Mouse (Mus musculus) forebrain, embryonic 15.5 days (tissue): ENCODE data around the gene Fads3. TPM values are rescaled to one million over a fixed set of nuclear protein-coding genes. Genes with fewer than 3 reads are reported as not detected.

ENCODE experiments used
- ATAC-seq: fragments of 200-750 bp; cut with Nextera tagmentation; replicated peaks from 2 replicates; pipeline ENCODE4 v1.8.0; 2017; ENCODE audit warnings: mild to moderate bottlenecking, moderate TSS enrichment, moderate library complexity
- H3K27ac ChIP-seq: fragments of 300-500 bp; sonication (generic); replicated peaks from 2 replicates; pipeline ENCODE4 v1.5.1; 2015; ENCODE audit warnings: mild to moderate bottlenecking, inconsistent platforms
- H3K27me3 ChIP-seq: fragments of 300-500 bp; sonication (generic); 2 replicates; pipeline ENCODE4 v1.6.1; 2015; ENCODE audit warnings: inconsistent platforms
- H3K36me3 ChIP-seq: fragments of 300-500 bp; sonication (generic); 2 replicates; pipeline ENCODE4 v1.6.1; 2015; ENCODE audit warnings: mild to moderate bottlenecking, inconsistent platforms
- H3K4me1 ChIP-seq: fragments of 300-500 bp; sonication (generic); 2 replicates; pipeline ENCODE4 v1.6.1; 2015; ENCODE audit warnings: inconsistent platforms
- H3K4me2 ChIP-seq: fragments of 300-500 bp; sonication (generic); replicated peaks from 2 replicates; pipeline ENCODE4 v1.6.1; 2015; ENCODE audit warnings: mild to moderate bottlenecking, inconsistent platforms
- H3K4me3 ChIP-seq: fragments of 300-500 bp; sonication (generic); 2 replicates; pipeline ENCODE4 v1.5.1; 2015; ENCODE audit warnings: mild to moderate bottlenecking, inconsistent platforms
- H3K9ac ChIP-seq: fragments of 300-500 bp; sonication (generic); replicated peaks from 2 replicates; pipeline ENCODE4 v1.6.1; 2015; ENCODE audit warnings: mild to moderate bottlenecking, inconsistent platforms
- H3K9me3 ChIP-seq: fragments of 300-500 bp; sonication (generic); 2 replicates; pipeline ENCODE4 v1.6.1; 2016; ENCODE audit warnings: inconsistent platforms
- WGBS: fragments of 180-500 bp; shearing (Covaris S2); methylation state at CpG from one replicate; pipeline ENCODE4 v1.1.7; 2015; ENCODE audit warnings: mixed read lengths; 5-methylcytosine and 5-hydroxymethylcytosine counted together
- polyA plus RNA-seq: library from polyadenylated mRNA; unstranded; fragments of >200 nt; fragmentation: Nextera tagmentation; extraction: Ambion mirVana; gene quantifications from 2 replicates; pipeline ENCODE4 v1.2.1, GENCODE M21; 2015

Gene Fads3
- polyA plus RNA-seq = 14.0 and 15.3 TPM in 2 replicates

DNA sequence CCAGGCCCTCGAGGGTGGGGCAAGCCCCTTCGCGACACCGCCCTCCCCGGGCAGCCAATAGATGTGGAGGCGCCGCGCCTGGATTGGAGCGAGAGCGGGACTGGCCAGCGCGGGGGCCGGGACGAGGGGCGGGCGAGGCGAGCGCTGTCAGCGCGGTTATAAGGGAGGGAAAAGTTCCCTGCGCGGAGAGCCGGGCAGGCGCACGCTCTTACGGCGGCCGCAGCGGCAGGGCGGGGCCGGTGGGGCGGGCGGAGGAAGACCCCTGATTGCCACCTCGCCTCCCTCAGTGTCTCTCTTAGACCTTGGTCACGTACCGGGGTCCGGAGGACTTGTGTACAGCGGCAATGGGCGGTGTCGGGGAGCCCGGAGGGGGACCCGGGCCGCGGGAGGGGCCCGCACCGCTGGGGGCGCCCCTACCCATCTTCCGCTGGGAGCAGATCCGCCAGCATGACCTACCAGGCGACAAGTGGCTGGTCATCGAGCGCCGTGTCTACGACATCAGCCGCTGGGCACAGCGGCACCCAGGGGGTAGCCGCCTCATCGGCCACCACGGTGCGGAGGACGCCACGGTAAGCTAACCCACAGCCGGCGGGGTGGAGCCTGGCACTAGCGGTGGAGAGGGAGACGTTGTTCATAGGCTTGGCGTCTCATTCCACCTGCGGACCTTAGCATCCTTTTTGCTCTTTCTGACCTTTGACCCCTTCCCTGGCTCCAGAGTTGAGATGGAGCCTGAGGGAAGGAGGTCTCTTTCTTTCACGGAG, at the start of gene Fads3:
Fads3 (plus strand) TSS at position 182 of the 761 bp plus-strand sequence.
- Histone ChIP-seq H3K4me3 (peak within 1 kb of the TSS; percentile 66), H3K4me2 (peak within 1 kb of the TSS; percentile 90), H3K9me3 (no peaks in the 10 kb centered on the region), H3K27ac (no peak within 1 kb of the TSS; the same call in 1 of the 2 replicates), H3K9ac (peak within 1 kb of the TSS; percentile 64), H3K36me3 (no peaks in the 10 kb centered on the region), H3K4me1 (peaks cover 19% of the 10 kb centered on the region), H3K27me3 (no peaks in the 10 kb centered on the region)
- peak; percentile 88 for ATAC-seq
- under 1% methylated on average over 67 of the region's 69 CpGs for WGBS

DNA sequence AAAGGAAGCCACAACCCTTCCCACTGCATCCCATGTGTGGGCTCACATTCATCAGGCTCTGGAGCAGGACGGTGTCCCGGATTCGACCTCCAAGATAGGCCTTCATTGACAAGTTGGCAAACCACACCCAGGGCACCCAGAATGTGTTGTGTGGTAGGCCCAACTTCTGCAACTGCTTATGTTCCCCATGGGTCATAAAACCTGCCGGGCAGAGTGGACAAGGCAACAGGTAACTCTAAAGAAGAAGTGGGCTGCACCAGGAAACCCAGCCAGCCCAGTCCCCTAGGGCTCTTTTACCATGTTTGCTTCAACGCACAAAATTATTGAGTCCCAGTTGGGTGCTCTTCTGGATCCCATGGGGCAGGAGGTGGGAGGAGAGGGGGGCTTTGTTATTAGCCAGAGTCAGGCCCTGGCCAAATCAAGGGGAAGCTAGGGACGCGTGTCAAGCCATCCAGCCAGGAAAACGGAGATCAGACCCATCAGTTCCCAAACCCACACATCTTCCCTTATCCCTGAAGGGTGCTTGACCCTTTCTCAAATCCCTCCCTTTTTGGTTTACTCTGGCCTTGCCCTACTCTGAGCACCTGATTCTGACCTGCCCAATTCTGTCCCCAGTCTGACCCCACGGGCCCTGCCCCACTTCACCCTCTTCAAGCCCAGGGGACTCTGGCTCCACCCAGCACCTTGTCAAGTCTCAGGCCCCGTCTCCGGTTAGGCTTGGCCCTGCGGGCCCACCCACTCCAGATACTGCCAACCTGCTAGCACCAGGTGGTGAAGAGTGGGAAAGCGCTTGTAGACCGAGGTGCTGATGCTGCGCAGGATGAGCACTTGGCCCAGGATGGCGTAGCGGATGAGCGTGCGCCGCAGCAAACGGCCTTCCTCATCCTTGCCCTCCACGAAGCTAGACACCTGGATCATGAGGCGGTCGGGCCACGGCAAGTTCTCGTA, 49.1 kb upstream of the Fads3 start:
- H3K36me3 ChIP-seq = no peaks in the 10 kb centered on the region
- peak overlapping the region; percentile 47 for H3K4me2 ChIP-seq
- no peak overlapping the region for H3K27ac ChIP-seq
- peak overlapping the region; percentile 35 for H3K4me3 ChIP-seq
- no peak overlapping the region; the same call in 1 of the 2 replicates for H3K9ac ChIP-seq
- peak; percentile 69 for ATAC-seq
- WGBS = 42% methylated on average over 26 of the region's 26 CpGs
- no peaks in the 10 kb centered on the region for H3K27me3 ChIP-seq
- H3K4me1 ChIP-seq = peaks cover 9% of the 10 kb centered on the region
- no peaks in the 10 kb centered on the region for H3K9me3 ChIP-seq

DNA sequence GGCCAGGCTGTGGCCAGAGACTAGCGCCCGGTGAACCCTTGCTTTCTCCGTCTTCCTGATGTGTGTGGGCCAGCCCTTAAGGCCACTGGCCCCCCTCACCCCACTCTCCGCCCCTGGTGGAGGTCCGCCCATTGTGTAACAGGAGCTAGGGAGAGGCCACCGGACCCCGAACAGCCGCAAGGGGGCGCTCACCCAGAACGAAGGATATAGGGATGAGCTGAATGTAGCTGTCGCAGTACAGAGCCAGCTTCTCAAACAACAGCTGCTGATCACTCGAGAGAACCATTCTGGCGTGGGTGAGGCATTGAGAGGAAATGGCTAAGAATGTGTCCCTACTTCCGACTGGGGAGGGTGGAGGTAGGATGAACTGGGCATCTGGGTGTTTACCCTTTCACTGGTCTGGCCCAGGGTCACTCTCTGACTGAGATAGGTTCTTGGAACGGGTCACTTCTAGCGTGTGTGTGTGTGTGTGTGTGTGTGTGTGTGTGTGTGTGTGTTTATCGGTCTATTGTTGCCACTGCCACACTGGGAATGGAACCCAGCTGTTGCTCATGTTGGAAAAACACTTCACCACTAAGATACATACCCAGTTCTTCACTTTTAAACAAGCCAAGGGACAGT, 48.2 kb upstream of the Fads3 start:
- no peak overlapping the region for H3K27ac ChIP-seq
- no peak overlapping the region; the same call in 1 of the 2 replicates for H3K9ac ChIP-seq
- no peaks in the 10 kb centered on the region for H3K9me3 ChIP-seq
- peak; percentile 86 for ATAC-seq
- 6% methylated on average over 17 of the region's 17 CpGs for WGBS
- H3K27me3 ChIP-seq = no peaks in the 10 kb centered on the region
- no peaks in the 10 kb centered on the region for H3K36me3 ChIP-seq
- H3K4me2 ChIP-seq = peak overlapping the region; percentile 47
- H3K4me1 ChIP-seq = peaks cover 9% of the 10 kb centered on the region
- peak overlapping the region; percentile 35 for H3K4me3 ChIP-seq

DNA sequence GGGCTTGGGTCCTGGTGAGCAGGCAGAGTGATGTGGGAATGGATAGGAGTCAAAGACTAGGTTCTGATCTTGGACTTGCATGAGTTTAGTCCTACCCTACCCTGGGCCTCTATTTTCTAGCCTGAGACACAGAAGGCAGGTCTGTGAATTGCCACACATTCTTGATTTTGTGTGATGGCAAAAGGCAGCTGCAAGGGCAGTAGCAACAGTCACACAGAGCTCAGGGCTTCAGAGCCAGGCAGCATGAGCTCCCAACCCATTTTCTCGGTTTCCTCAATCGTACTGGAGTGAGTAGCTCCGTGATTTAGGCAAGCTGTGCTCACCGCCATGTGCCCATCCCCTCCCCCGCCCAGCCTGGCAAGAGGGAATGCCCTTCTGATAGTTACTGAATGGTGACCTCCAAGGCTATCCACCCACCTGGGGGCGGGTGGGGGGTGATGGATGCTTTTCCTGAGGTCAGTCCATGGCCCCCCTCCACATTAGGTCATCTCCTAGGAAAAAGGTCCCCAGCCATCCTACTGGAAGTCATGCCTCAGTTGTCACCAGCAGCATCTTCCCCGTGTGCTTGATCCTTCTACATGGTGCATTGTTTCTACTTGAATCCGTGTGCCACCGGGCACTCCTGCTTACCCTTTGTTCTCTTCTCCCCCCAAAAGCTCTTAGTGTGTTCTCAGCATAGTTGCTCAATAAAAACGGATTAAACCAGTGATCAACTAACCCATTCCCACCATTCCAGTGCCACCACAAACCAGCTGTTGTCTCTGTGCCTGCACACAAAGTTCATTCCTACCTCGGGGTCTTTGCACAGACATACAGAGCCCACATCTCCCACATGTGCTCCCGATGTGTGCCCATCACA, 43.9 kb upstream of the Fads3 start:
- Histone ChIP-seq H3K4me3 (no peak overlapping the region), H3K9me3 (no peaks in the 10 kb centered on the region), H3K36me3 (no peaks in the 10 kb centered on the region), H3K27ac (no peak overlapping the region), H3K9ac (no peak overlapping the region), H3K4me2 (no peak overlapping the region), H3K4me1 (peaks cover 9% of the 10 kb centered on the region), H3K27me3 (no peaks in the 10 kb centered on the region)
- 74% methylated on average over 12 of the region's 12 CpGs for WGBS
- no peak for ATAC-seq

DNA sequence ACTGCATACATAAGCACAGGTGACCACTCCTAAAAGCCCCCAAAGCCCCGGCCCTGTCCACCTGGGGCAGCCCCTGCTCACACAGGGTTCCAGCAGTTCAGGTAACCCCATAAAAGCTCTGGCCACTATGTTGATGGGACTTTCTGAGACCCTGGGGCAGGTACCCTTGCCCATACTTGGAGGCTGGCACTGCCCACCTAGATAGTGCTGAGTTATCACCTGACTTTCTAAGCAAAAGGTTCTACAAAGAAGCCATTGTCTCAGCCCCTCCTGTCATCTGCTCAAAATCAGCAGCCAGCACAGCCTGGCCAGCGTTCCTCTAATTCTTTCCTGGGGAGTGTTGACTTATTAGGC, 43.3 kb upstream of the Fads3 start:
- H3K9ac ChIP-seq = no peak overlapping the region
- H3K36me3 ChIP-seq = no peaks in the 10 kb centered on the region
- H3K27me3 ChIP-seq = no peaks in the 10 kb centered on the region
- peaks cover 3% of the 10 kb centered on the region; the same call in 1 of the 2 replicates for H3K4me1 ChIP-seq
- no peak for ATAC-seq
- WGBS = 61% methylated on average over 2 of the region's 2 CpGs
- no peaks in the 10 kb centered on the region for H3K9me3 ChIP-seq
- H3K27ac ChIP-seq = no peak overlapping the region
- no peak overlapping the region for H3K4me3 ChIP-seq
- no peak overlapping the region for H3K4me2 ChIP-seq

DNA sequence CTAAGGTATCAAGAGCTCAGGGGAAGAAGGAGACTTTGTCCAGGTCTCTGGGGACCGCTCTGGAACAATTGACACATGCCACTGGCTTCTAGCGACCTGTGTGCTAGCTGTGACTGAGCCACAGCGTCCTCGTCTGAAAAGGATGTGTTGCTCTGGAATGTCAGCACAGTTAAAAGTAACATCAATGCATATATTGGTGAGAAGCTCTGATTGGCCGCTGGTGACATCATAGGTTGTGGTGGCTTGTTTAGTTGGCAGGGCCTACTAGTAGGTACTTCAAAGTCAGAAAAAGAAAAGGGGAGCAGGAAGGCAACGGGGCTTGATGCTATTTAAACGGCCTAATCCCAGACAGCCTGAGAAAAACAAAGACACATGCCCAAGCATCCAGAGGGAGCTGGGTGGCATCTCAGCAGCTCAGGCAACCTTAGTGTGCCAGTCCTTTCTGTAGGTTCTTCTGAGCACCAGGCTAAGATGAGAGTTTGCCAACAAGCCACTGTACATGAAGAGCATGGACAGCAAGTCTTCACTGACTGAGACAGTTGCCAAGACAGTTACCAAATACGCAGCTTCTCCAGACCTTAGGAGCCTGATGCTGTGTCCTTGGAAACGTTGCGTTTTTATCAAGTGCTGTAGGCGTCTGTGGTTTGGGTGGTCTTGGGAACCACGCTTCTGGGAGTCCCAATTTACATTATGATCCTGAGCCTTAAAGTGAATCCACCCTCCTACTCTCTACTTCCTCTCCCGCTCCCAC, 42.5 kb upstream of the Fads3 start:
- no peaks in the 10 kb centered on the region for H3K9me3 ChIP-seq
- no peaks in the 10 kb centered on the region for H3K27me3 ChIP-seq
- H3K4me1 ChIP-seq = no peaks in the 10 kb centered on the region
- no peak overlapping the region for H3K4me2 ChIP-seq
- no peaks in the 10 kb centered on the region for H3K36me3 ChIP-seq
- no peak overlapping the region for H3K4me3 ChIP-seq
- ATAC-seq = no peak
- no peak overlapping the region for H3K9ac ChIP-seq
- 62% methylated on average over 13 of the region's 13 CpGs for WGBS
- H3K27ac ChIP-seq = no peak overlapping the region

DNA sequence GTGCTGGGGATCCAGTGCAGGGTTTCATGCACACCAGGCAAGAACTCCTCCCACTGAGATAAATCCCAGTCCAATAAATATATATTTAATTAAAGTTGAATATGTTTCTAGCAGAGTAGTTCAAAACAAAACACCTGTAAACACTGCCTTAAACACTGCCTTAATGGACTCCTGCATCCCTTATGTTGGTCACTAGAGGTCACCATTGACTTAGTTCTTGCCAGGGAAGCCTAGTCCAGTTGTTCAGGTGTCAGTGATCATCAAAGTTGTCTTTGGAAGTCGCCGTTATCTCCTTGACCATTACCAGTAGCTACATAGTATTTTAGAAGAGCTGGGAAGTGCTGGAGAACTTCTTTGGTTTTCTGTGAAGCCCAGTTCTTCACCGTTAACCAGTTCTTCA, 41.0 kb upstream of the Fads3 start:
- Histone ChIP-seq H3K9ac (no peak overlapping the region), H3K9me3 (no peaks in the 10 kb centered on the region), H3K27me3 (no peaks in the 10 kb centered on the region), H3K4me2 (no peak overlapping the region), H3K4me3 (no peak overlapping the region), H3K27ac (no peak overlapping the region), H3K36me3 (no peaks in the 10 kb centered on the region), H3K4me1 (no peaks in the 10 kb centered on the region)
- 21% methylated on average over 3 of the region's 3 CpGs for WGBS
- ATAC-seq = no peak

DNA sequence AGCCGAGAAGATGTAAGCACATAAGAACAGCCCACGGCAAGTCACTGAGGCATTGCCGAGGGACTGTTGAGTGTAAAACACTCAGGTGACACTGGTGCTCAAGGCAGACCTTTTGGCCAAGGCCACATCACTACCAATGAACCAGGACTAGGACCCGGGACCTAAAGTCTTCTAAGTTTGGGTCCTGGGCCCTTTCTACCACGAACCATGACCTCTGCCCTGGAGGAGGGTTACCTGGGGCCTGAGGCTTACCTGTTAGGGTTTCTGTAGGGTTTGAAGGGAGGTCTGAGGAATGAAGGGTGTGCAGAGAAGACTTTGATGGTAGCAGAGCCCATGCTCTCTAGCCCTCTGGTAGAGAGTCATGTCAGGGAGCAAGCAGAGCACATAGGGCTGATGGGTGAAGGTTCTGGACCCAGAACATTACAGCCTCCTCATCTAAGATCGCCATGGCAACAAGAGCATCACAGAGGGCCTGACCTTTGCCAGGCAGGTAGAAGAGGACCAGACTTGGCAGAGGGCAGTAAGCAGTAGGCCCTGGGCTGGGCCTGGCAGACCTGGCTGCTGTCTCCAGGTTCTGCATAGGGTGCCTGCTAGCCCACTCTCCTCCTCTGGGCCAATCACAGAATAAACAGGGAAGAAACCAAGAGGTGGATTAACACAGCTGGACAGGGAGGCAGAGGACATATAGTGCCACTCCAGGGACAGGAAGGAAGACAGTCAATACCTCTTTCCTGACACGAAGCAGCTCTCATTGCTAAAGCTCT, 40.0 kb upstream of the Fads3 start, which contains the start of the genes Best1 and Rab3il1:
Best1 (minus strand) TSS at position 428 of the 764 bp plus-strand sequence.
Rab3il1 (plus strand) TSS at position 464 of the 764 bp plus-strand sequence.
- 77% methylated on average over 7 of the region's 7 CpGs for WGBS
- Histone ChIP-seq H3K4me2 (no peak within 1 kb of the TSS), H3K9ac (no peak within 1 kb of the TSS), H3K36me3 (no peaks in the 10 kb centered on the region), H3K27ac (no peak within 1 kb of the TSS), H3K27me3 (no peaks in the 10 kb centered on the region), H3K4me3 (no peak within 1 kb of the TSS), H3K9me3 (no peaks in the 10 kb centered on the region), H3K4me1 (no peaks in the 10 kb centered on the region)
- no peak for ATAC-seq

DNA sequence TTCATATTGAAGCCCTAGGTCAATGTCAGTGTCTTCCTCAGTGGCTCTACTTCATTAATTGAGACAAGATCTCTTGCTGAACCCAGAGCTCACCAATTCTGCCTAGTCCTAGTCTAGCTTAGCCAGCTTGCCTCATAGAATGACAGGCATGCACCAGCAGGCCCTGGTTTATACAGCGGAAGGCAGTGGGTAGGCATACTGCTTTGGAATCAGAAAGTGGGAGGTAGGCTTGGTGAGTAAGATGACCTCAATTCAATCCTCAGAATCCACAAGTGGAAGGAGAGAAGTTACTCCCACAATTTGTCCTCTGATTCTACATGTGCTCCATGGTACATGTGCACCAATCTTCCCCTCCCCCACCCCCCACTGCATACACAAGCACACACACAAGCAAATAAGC, 37.7 kb upstream of the Fads3 start:
- no peak for ATAC-seq
- Histone ChIP-seq H3K9ac (no peak overlapping the region), H3K27me3 (no peaks in the 10 kb centered on the region), H3K4me2 (no peak overlapping the region), H3K36me3 (no peaks in the 10 kb centered on the region), H3K9me3 (no peaks in the 10 kb centered on the region), H3K27ac (no peak overlapping the region), H3K4me1 (no peaks in the 10 kb centered on the region), H3K4me3 (no peak overlapping the region)
- 100% methylated on average over 1 of the region's 1 CpGs for WGBS

DNA sequence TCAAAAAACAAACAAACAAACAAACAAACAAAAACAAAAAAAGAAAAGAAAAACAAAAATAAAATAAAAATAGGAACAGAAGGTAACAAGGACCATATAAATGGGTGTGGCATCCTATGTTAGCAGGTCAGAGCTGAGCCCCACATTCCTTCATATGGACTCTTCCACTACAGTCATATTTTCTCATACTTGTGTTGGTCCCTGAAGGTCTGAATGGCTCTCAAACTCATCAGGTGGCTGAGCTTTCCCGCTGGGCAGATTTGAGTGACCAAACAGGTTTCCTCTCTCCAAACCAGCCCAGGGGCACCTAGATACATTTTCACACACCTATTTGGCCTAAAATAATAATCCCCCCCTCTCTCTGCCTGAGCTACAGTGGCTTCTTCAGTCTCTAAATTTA, 30.0 kb upstream of the Fads3 start:
- ATAC-seq = no peak
- 90% methylated on average over 1 of the region's 1 CpGs for WGBS
- Histone ChIP-seq H3K27me3 (no peaks in the 10 kb centered on the region), H3K4me3 (no peak overlapping the region), H3K9ac (no peak overlapping the region), H3K36me3 (no peaks in the 10 kb centered on the region), H3K9me3 (no peaks in the 10 kb centered on the region), H3K4me2 (no peak overlapping the region), H3K4me1 (no peaks in the 10 kb centered on the region), H3K27ac (no peak overlapping the region)
